In genomic region chr7:27475596-27475995, GRCm38 (mm10) we compare ENCODE assay signal across 11 mouse cellular contexts. TPM values are rescaled to one million over a fixed set of nuclear protein-coding genes. Genes with fewer than 3 reads are reported as not detected.
DNase-seq lines count a peak whose midpoint lies in the region; ATAC-seq and TF ChIP-seq lines count a peak whose summit lies in the region.
"Had no signal": no experiment of that assay in that cellular context is flagged by ENCODE, and none has a peak within 500 bp of the region (broad histone marks: within the 10 kb centered on the region; RNA-seq: fewer than 3 reads in every experiment).

No protein-coding gene starts in this region.

- H3K27ac ChIP-seq in heart, embryonic 13.5 days (replicated peaks) = peak overlapping the region; percentile 68
- no peak overlapping the region for H3K27ac ChIP-seq in lung, embryonic 16.5 days (ENCODE audit: low read length)
- H3K27ac ChIP-seq in intestine, embryonic 14.5 days (ENCODE audit: low read depth) = no peak overlapping the region
- H3K27ac ChIP-seq in liver, postnatal 0 days (ENCODE audit: low read depth) = peak overlapping the region; percentile 99

- peak overlapping the region; percentile 75 for H3K9ac ChIP-seq in heart, embryonic 13.5 days
- peak overlapping the region; percentile 56 for H3K9ac ChIP-seq in lung, embryonic 16.5 days (ENCODE audit: low read length)
- H3K9ac ChIP-seq in intestine, embryonic 14.5 days (ENCODE audit: low read length) = no peak overlapping the region
- H3K9ac ChIP-seq in liver, postnatal 0 days (replicated peaks) = peak overlapping the region; percentile 63

- H3K27me3 ChIP-seq in heart, embryonic 13.5 days (replicated peaks) = no peaks in the 10 kb centered on the region
- no peaks in the 10 kb centered on the region for H3K27me3 ChIP-seq in lung, embryonic 16.5 days (ENCODE audit: control insufficient read depth, insufficient read depth, low read depth, low read length)
- no peaks in the 10 kb centered on the region for H3K27me3 ChIP-seq in intestine, embryonic 14.5 days (replicated peaks; ENCODE audit: control insufficient read depth, insufficient read depth, low read length)
- H3K27me3 ChIP-seq in liver, postnatal 0 days (ENCODE audit: insufficient read depth, low read length) = no peaks in the 10 kb centered on the region
- H3K27me3 ChIP-seq: lung, embryonic 15.5 days had no signal

- intact Hi-C loops in heart, postnatal 10 days (cut with DNase I) = loop anchor here (1.0 to 10.0 kb wide), 3 partner anchors 33 to 311 kb away; partner anchors contain the start of gene Egln2

- H3K4me1 ChIP-seq in heart, embryonic 13.5 days = peaks cover 37% of the 10 kb centered on the region
- peaks cover 15% of the 10 kb centered on the region for H3K4me1 ChIP-seq in lung, embryonic 16.5 days (replicated peaks; ENCODE audit: control insufficient read depth, insufficient read depth, low read length)
- peaks cover 7% of the 10 kb centered on the region for H3K4me1 ChIP-seq in intestine, embryonic 14.5 days (replicated peaks; ENCODE audit: control insufficient read depth, insufficient read depth, low read length)
- peaks cover 49% of the 10 kb centered on the region for H3K4me1 ChIP-seq in liver, postnatal 0 days (ENCODE audit: insufficient read depth)

- DNase-seq in heart, postnatal 10 days = no peak
- DNase-seq in lung, postnatal 25 days (ENCODE audit: low spot score) = no peak
- DNase-seq in intestine, embryonic 14.5 days (ENCODE audit: low spot score) = no peak
- DNase-seq in liver, postnatal 0 days = no peak
- DNase-seq in right cerebral cortex, adult 18-20 months = no peak
- DNase-seq in natural killer cell, adult 2 months (ENCODE audit: low spot score in 2 of 2) = no peak
- DNase-seq: cerebellum, adult 11 months had no signal

- no peak for ATAC-seq in heart, embryonic 13.5 days (ENCODE audit: extremely low read depth, insufficient number of reproducible peaks, low FRiP score, low TSS enrichment)
- ATAC-seq in lung, embryonic 16.5 days (ENCODE audit: low read depth) = no peak
- ATAC-seq in intestine, embryonic 14.5 days (replicated peaks; ENCODE audit: low FRiP score, low TSS enrichment, low read depth) = no peak
- ATAC-seq in liver, postnatal 0 days = no peak

- 85% methylated on average over 2 of the region's 2 CpGs for WGBS in heart, embryonic 13.5 days
- 88% methylated on average over 2 of the region's 2 CpGs for whole genome bisulfite sequencing in lung, embryonic 16.5 days
- WGBS in intestine, embryonic 14.5 days = 94% methylated on average over 2 of the region's 2 CpGs
- 79% methylated on average over 2 of the region's 2 CpGs for WGBS in liver, postnatal 0 days (ENCODE audit: insufficient replicate concordance)

- H3K4me2 ChIP-seq in heart, embryonic 13.5 days = peak overlapping the region; percentile 77
- no peak overlapping the region for H3K4me2 ChIP-seq in lung, embryonic 16.5 days (ENCODE audit: low read depth, low read length)
- 0 out of 2 replicates have a peak overlapping the region, but pooled peaks have one; percentile 47 for H3K4me2 ChIP-seq in intestine, embryonic 14.5 days (ENCODE audit: low read length)
- H3K4me2 ChIP-seq in liver, postnatal 0 days (ENCODE audit: low read depth, low read length) = peak overlapping the region; percentile 74

- TF ChIP-seq CTCF in liver, postnatal 0 days (IDR thresholded peaks at IDR 0.05; ENCODE audit: low read depth) = no peak

- H3K36me3 ChIP-seq in heart, embryonic 13.5 days = peaks cover 23% of the 10 kb centered on the region
- peaks cover 8% of the 10 kb centered on the region; the same call in 1 of the 2 replicates for H3K36me3 ChIP-seq in lung, embryonic 16.5 days (ENCODE audit: control insufficient read depth, insufficient read depth, low read length)
- H3K36me3 ChIP-seq in intestine, embryonic 14.5 days (ENCODE audit: control insufficient read depth, insufficient read depth, low read length) = peaks cover 22% of the 10 kb centered on the region
- H3K36me3 ChIP-seq in liver, postnatal 0 days (replicated peaks; ENCODE audit: insufficient read depth, low read length) = peaks cover 23% of the 10 kb centered on the region

- H3K4me3 ChIP-seq in heart, embryonic 13.5 days = peak overlapping the region; percentile 79
- no peak overlapping the region for H3K4me3 ChIP-seq in lung, embryonic 16.5 days (ENCODE audit: low read length)
- peak overlapping the region; percentile 79; the same call in 1 of the 2 replicates for H3K4me3 ChIP-seq in intestine, embryonic 14.5 days (ENCODE audit: low read depth, low read length)
- peak overlapping the region; percentile 92 for H3K4me3 ChIP-seq in liver, postnatal 0 days (ENCODE audit: low read depth, low read length)

- TF ChIP-seq EP300 in liver, postnatal 0 days (IDR thresholded peaks at IDR 0.05; ENCODE audit: low read depth) = no peak

- H3K9me3 ChIP-seq in heart, embryonic 13.5 days = no peaks in the 10 kb centered on the region
- H3K9me3 ChIP-seq in lung, embryonic 16.5 days (ENCODE audit: control insufficient read depth, low read length) = no peaks in the 10 kb centered on the region
- H3K9me3 ChIP-seq in intestine, embryonic 14.5 days (ENCODE audit: control insufficient read depth, low read length) = no peaks in the 10 kb centered on the region
- no peaks in the 10 kb centered on the region for H3K9me3 ChIP-seq in liver, postnatal 0 days (ENCODE audit: low read length)
- H3K9me3 ChIP-seq: lung, embryonic 15.5 days had no signal

RNA-seq across cellular contexts. Expression of gene Sertad3, which starts 2.0 kb away (rescaled TPM):
- polyA plus RNA-seq in heart, embryonic 13.5 days (2015; fragmentation: Nextera tagmentation; extraction: Ambion mirVana) = 21.1 and 23.2 TPM in 2 replicates
- total RNA-seq in heart, postnatal 10 days (2021) = 10 to 100 TPM in 1 of 2 experiments, 1 to 10 TPM in 1; 9.1 to 10.4 TPM
- polyA plus RNA-seq in lung, embryonic 16.5 days (2015; fragmentation: Nextera tagmentation; extraction: Ambion mirVana) = 28.4 and 30.7 TPM in 2 replicates
- polyA plus RNA-seq in intestine, embryonic 14.5 days (2014; fragmentation: Nextera tagmentation; extraction: Ambion mirVana) = 25.2 and 29.0 TPM in 2 replicates
- 16.2 and 17.0 TPM in 2 replicates for polyA plus RNA-seq in liver, postnatal 0 days (2015; fragmentation: Nextera tagmentation; extraction: Ambion mirVana)

RNA-seq across cellular contexts. Expression of gene Sertad1, which starts 11.1 kb away (rescaled TPM):
- polyA plus RNA-seq in heart, embryonic 13.5 days (2015; fragmentation: Nextera tagmentation; extraction: Ambion mirVana) = 32.3 and 37.1 TPM in 2 replicates
- 10 to 100 TPM; 13.1 to 13.4 TPM for total RNA-seq in heart, postnatal 10 days (2021)
- 55.6 and 57.3 TPM in 2 replicates for polyA plus RNA-seq in lung, embryonic 16.5 days (2015; fragmentation: Nextera tagmentation; extraction: Ambion mirVana)
- polyA plus RNA-seq in intestine, embryonic 14.5 days (2014; fragmentation: Nextera tagmentation; extraction: Ambion mirVana) = 33.9 and 38.4 TPM in 2 replicates
- 18.3 and 18.5 TPM in 2 replicates for polyA plus RNA-seq in liver, postnatal 0 days (2015; fragmentation: Nextera tagmentation; extraction: Ambion mirVana)

RNA-seq across cellular contexts. Expression of gene Prx, which starts 23.5 kb away (rescaled TPM):
- 2.0 and 2.1 TPM in 2 replicates for polyA plus RNA-seq in heart, embryonic 13.5 days (2015; fragmentation: Nextera tagmentation; extraction: Ambion mirVana)
- 1 to 10 TPM; 3.1 to 3.6 TPM for total RNA-seq in heart, postnatal 10 days (2021)
- 13.0 and 13.6 TPM in 2 replicates for polyA plus RNA-seq in lung, embryonic 16.5 days (2015; fragmentation: Nextera tagmentation; extraction: Ambion mirVana)
- 1.5 and 1.6 TPM in 2 replicates for polyA plus RNA-seq in intestine, embryonic 14.5 days (2014; fragmentation: Nextera tagmentation; extraction: Ambion mirVana)
- 0.25 and 0.28 TPM in 2 replicates for polyA plus RNA-seq in liver, postnatal 0 days (2015; fragmentation: Nextera tagmentation; extraction: Ambion mirVana)

RNA-seq across cellular contexts. Expression of gene Blvrb, which starts 27.8 kb away (rescaled TPM):
- polyA plus RNA-seq in heart, embryonic 13.5 days (2015; fragmentation: Nextera tagmentation; extraction: Ambion mirVana) = 84.7 and 89.0 TPM in 2 replicates
- 10 to 100 TPM; 38.2 to 40.8 TPM for total RNA-seq in heart, postnatal 10 days (2021)
- polyA plus RNA-seq in lung, embryonic 16.5 days (2015; fragmentation: Nextera tagmentation; extraction: Ambion mirVana) = 58.3 and 75.9 TPM in 2 replicates
- 52.3 and 54.0 TPM in 2 replicates for polyA plus RNA-seq in intestine, embryonic 14.5 days (2014; fragmentation: Nextera tagmentation; extraction: Ambion mirVana)
- polyA plus RNA-seq in liver, postnatal 0 days (2015; fragmentation: Nextera tagmentation; extraction: Ambion mirVana) = 372 and 407 TPM in 2 replicates

RNA-seq across cellular contexts. Expression of gene Sptbn4, which starts 28.1 kb away (rescaled TPM):
- 0.13 and 0.23 TPM in 2 replicates for polyA plus RNA-seq in heart, embryonic 13.5 days (2015; fragmentation: Nextera tagmentation; extraction: Ambion mirVana)
- total RNA-seq in heart, postnatal 10 days (2021) = under 1 TPM; 0.74 to 0.87 TPM
- polyA plus RNA-seq in lung, embryonic 16.5 days (2015; fragmentation: Nextera tagmentation; extraction: Ambion mirVana) = 0.29 and 0.41 TPM in 2 replicates
- 0.34 and 0.48 TPM in 2 replicates for polyA plus RNA-seq in intestine, embryonic 14.5 days (2014; fragmentation: Nextera tagmentation; extraction: Ambion mirVana)
- polyA plus RNA-seq in liver, postnatal 0 days (2015; fragmentation: Nextera tagmentation; extraction: Ambion mirVana) = 0.02 and 0.18 TPM in 2 replicates
- total RNA-seq: neutrophil, adult 5-6 weeks had no signal

Comparison
In these comparisons a context has a peak if more than half of its experiments do, and no peak if none do; other contexts are left out.
1. H3K27ac ChIP-seq: peak in heart, embryonic 13.5 days (single experiment) and liver, postnatal 0 days (single experiment); none in lung, embryonic 16.5 days (single experiment) and intestine, embryonic 14.5 days (single experiment).